1 mouse cellular context compared by ENCODE assay signal in the genomic region with DNA sequence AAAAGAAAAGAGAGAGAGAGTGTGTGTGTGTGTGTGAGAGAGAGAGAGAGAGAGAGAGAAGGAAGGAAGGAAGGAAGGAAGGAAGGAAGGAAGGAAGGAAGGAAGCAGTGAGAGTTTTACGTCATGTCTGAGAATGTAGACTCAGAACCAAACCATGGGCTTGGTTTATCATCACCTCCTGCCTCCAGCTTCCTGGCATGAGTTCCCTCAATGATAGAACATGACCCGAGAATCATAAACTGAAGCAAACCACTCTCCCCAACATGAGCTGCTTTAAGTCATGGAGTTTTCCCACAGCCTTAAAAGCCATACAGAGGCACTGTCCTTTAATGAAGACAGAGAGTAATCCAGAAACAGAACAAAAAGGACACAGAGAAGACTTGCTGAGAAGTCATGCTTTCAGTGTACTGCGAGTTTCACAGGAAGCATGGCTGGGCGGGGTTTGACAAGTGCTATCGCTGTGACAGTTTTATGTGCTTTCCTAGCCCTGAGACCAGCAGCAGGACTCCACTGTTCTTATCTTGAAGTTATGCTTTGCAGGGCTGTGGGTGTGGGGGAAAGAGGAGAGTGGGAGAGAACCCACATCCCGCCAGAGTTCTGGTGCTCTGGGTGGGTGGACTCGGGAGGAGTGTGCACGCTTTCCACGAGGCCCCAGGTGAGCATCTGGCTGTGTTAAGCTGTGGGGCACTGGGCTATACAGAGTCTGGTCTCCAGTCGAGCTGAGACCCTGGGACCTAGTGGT.
TF ChIP-seq lines count a peak whose summit lies in the region.

No protein-coding gene starts in this region.

TF ChIP-seq in MEL, 35 proteins besides CTCF, POLR2A, EP300 and RAD21 (continued from another document):
- TF ChIP-seq MAFK (IDR thresholded peaks at IDR 0.05; ENCODE audit: borderline replicate concordance, low read depth, low read length), result peak; percentile 48; the same call in 1 of the 2 replicates
- no peak for TF ChIP-seq UBTF (IDR thresholded peaks at IDR 0.05; ENCODE audit: borderline replicate concordance, insufficient read depth, low read depth, low read length)
- no peak; the same call in 1 of the 2 replicates for TF ChIP-seq GABPA (IDR thresholded peaks at IDR 0.05; ENCODE audit: low read depth, low read length)
- TF ChIP-seq ETS1 (IDR thresholded peaks at IDR 0.05; ENCODE audit: low read depth, low read length), result peak; percentile 83
- TF ChIP-seq MEF2A (IDR thresholded peaks at IDR 0.05; ENCODE audit: extremely low read depth, insufficient replicate concordance, low read depth, low read length, poor library complexity, severe bottlenecking), result no peak
- 0 out of 2 replicates have a peak, but pooled peaks have one; percentile 34 for TF ChIP-seq MYB (IDR thresholded peaks at IDR 0.05; ENCODE audit: low read depth, low read length)
- no peak for TF ChIP-seq SMC3 (IDR thresholded peaks at IDR 0.05; ENCODE audit: low read depth, low read length)
- TF ChIP-seq ZNF384 (IDR thresholded peaks at IDR 0.05; ENCODE audit: low read depth, low read length), result peak; percentile 11; the same call in 1 of the 2 replicates
- peak; percentile 98 for TF ChIP-seq MXI1 (IDR thresholded peaks at IDR 0.05; ENCODE audit: low read depth, low read length)
- 0 out of 2 replicates have a peak, but pooled peaks have one; percentile 41 for TF ChIP-seq TBP (IDR thresholded peaks at IDR 0.05; ENCODE audit: low read depth, low read length)
- no peak; the same call in 1 of the 2 replicates for TF ChIP-seq CHD2 (IDR thresholded peaks at IDR 0.05; ENCODE audit: low read length)
- peak; percentile 95 for TF ChIP-seq MYC (IDR thresholded peaks at IDR 0.05; ENCODE audit: low read depth, low read length)
- TF ChIP-seq ZMIZ1 (IDR thresholded peaks at IDR 0.05; ENCODE audit: low read depth, low read length), result 0 out of 2 replicates have a peak, but pooled peaks have one; percentile 54
- TF ChIP-seq NRF1 (IDR thresholded peaks at IDR 0.05; ENCODE audit: insufficient read depth, low read depth, low read length, poor library complexity, severe bottlenecking), result no peak
- TF ChIP-seq USF2 (IDR thresholded peaks at IDR 0.05; ENCODE audit: borderline replicate concordance in 1 of 2, insufficient read depth in 1 of 2, low read depth in 1 of 2, low read length in 2 of 2), result no peak
- peak; percentile 60; the same call in 1 of the 2 replicates for TF ChIP-seq MAZ (IDR thresholded peaks at IDR 0.05; ENCODE audit: low read depth, low read length)
